Mouse (Mus musculus): ENCODE measurements around the gene Naif1. TPM values are rescaled to one million over a fixed set of nuclear protein-coding genes. Genes with fewer than 3 reads are reported as not detected.
A peak's percentile ranks its signal among the peaks of the same experiment; 100 is the strongest.

Naif1 gene
- total RNA-seq, 2 experiments from 2014 or later = 3.3 to 3.7 TPM

- DNase-seq (ENCODE audit: extremely low spot score in 1 of 2, low spot score in 2 of 2) = no peak
- intact Hi-C loops (cut with DNase I) = no loop called here
These were observed 25.5 kb upstream of the Naif1 start for GRCm38 (mm10) chr2:32424796-32425195.

GRCm38 (mm10) chr2:32425568-32425967 lies 24.7 kb upstream of the Naif1 start:
- DNase-seq (ENCODE audit: extremely low spot score in 1 of 2, low spot score in 2 of 2) = no peak

GRCm38 (mm10) chr2:32426141-32426540 lies 24.1 kb upstream of the Naif1 start:
- DNase-seq (ENCODE audit: extremely low spot score in 1 of 2, low spot score in 2 of 2) = no peak
- intact Hi-C loops (cut with DNase I) = no loop called here

More at GRCm38 (mm10) chr2:32425568-32425967, 24.7 kb upstream of the Naif1 start:
- intact Hi-C loops (cut with DNase I) = no loop called here

GRCm38 (mm10) chr2:32427720-32428119 lies 22.5 kb upstream of the Naif1 start:
- no peak for DNase-seq (ENCODE audit: extremely low spot score in 1 of 2, low spot score in 2 of 2)
- intact Hi-C loops (cut with DNase I) = no loop called here

GRCm38 (mm10) chr2:32428262-32428722 lies 22.0 kb upstream of the Naif1 start:
- peak in 1 of 2 experiments; percentile 70 for DNase-seq (ENCODE audit: extremely low spot score in 1 of 2, low spot score in 2 of 2)

GRCm38 (mm10) chr2:32429215-32429891 lies 20.9 kb upstream of the Naif1 start:
- intact Hi-C loops (cut with DNase I) = no loop called here
- no peak for DNase-seq (ENCODE audit: extremely low spot score in 1 of 2, low spot score in 2 of 2)

More at GRCm38 (mm10) chr2:32428262-32428722, 22.0 kb upstream of the Naif1 start:
- intact Hi-C loops (cut with DNase I) = no loop called here

GRCm38 (mm10) chr2:32430701-32431676 lies 19.3 kb upstream of the Naif1 start:
- peak; percentile 87 to 92 for DNase-seq (ENCODE audit: extremely low spot score in 1 of 2, low spot score in 2 of 2)
- intact Hi-C loops (cut with DNase I) = no loop called here

GRCm38 (mm10) chr2:32436686-32437372 lies 13.4 kb upstream of the Naif1 start:
- intact Hi-C loops (cut with DNase I) = no loop called here
- DNase-seq (ENCODE audit: extremely low spot score in 1 of 2, low spot score in 2 of 2) = no peak

GRCm38 (mm10) chr2:32437612-32438166 lies 12.6 kb upstream of the Naif1 start:
- intact Hi-C loops (cut with DNase I) = no loop called here

GRCm38 (mm10) chr2:32438733-32439132 lies 11.5 kb upstream of the Naif1 start:
- intact Hi-C loops (cut with DNase I) = no loop called here
- DNase-seq (ENCODE audit: extremely low spot score in 1 of 2, low spot score in 2 of 2) = no peak

More at GRCm38 (mm10) chr2:32437612-32438166, 12.6 kb upstream of the Naif1 start:
- DNase-seq (ENCODE audit: extremely low spot score in 1 of 2, low spot score in 2 of 2) = no peak

- DNase-seq (ENCODE audit: extremely low spot score in 1 of 2, low spot score in 2 of 2) = no peak
- intact Hi-C loops (cut with DNase I) = no loop called here
These were observed 11.1 kb upstream of the Naif1 start for GRCm38 (mm10) chr2:32439177-32439576.

GRCm38 (mm10) chr2:32440164-32440563 lies 10.1 kb upstream of the Naif1 start:
- intact Hi-C loops (cut with DNase I) = no loop called here
- DNase-seq (ENCODE audit: extremely low spot score in 1 of 2, low spot score in 2 of 2) = no peak

GRCm38 (mm10) chr2:32440632-32441031 lies 9.6 kb upstream of the Naif1 start:
- DNase-seq (ENCODE audit: extremely low spot score in 1 of 2, low spot score in 2 of 2) = no peak
- intact Hi-C loops (cut with DNase I) = no loop called here

GRCm38 (mm10) chr2:32441550-32441949 lies 8.7 kb upstream of the Naif1 start:
- intact Hi-C loops (cut with DNase I) = no loop called here
- DNase-seq (ENCODE audit: extremely low spot score in 1 of 2, low spot score in 2 of 2) = no peak

GRCm38 (mm10) chr2:32445535-32445934 lies 4.7 kb upstream of the Naif1 start:
- intact Hi-C loops (cut with DNase I) = no loop called here
- DNase-seq (ENCODE audit: extremely low spot score in 1 of 2, low spot score in 2 of 2) = no peak

- DNase-seq (ENCODE audit: extremely low spot score in 1 of 2, low spot score in 2 of 2) = no peak
- intact Hi-C loops (cut with DNase I) = no loop called here
These were observed 2.9 kb upstream of the Naif1 start for GRCm38 (mm10) chr2:32447264-32447936.

GRCm38 (mm10) chr2:32448480-32448879 lies 1.8 kb upstream of the Naif1 start:
- intact Hi-C loops (cut with DNase I) = no loop called here
- no peak for DNase-seq (ENCODE audit: extremely low spot score in 1 of 2, low spot score in 2 of 2)

All from left cerebral cortex, postnatal 10 days (tissue).